Mouse (Mus musculus) CD8-positive naive resting alpha-beta T cell, adult 57 days (primary cell): ENCODE measurements around the gene Popdc2. TPM values are rescaled to one million over a fixed set of nuclear protein-coding genes. Genes with fewer than 3 reads are reported as not detected.

Experiments
- total RNA-seq: library from RNA; stranded (reverse); gene quantifications from one replicate; pipeline ENCODE4 v1.2.4, GENCODE M21; 2023

Gene Popdc2
- not detected for total RNA-seq

GRCm38 (mm10) chr16:38361933-38362332 lies at the start of gene Popdc2:
Gene Popdc2, plus strand, starts transcription at chr16:38362209.

DNA sequence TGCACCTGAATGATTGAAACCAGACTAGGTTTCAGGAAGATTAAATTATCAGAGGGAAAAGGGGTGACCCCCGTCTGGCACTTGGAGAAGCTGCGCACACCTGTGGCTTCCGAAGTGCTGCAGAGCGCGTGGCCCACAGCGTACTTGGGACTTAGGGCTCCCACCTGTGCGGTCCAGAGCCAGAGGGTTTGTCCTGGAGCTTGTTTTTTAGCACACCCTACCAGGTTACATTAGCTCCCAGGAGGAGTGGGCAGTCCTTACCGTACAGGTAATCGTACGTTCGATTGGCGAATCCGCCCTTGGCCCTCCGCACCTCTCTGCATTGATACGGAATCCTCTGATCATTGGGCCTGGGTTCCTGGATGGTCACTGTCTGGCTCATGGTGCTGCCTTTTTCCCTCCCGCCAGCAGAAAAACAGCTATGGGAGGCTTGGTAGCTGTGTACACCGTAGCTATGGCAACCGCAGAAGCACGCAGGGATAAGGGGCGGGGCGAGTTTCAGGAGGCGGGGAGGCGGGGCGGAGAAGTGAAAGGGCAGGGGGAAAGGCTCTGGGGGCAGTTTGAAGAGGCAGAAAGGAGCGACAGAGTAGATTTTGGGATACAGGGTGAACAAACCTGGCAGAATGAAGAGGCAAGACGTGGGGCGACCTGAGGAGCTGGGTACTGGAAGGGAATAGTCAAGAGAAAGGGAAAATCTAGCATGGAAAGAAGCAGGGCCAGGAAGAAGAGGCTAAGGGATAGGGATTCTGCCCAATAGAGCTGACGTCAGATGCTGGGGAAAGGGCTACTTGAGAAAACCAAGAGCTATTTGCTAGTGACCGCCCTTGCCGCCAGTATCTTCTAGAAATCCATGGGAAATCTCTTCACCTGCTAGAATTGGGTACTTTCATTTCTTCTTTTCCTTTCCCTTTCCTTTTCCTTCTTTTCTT lies 20.3 kb upstream of the Popdc2 start, which contains the start of gene Maats1:
TSS of gene Maats1 (minus strand) at position 748 of the 929 bp plus-strand sequence.

DNA sequence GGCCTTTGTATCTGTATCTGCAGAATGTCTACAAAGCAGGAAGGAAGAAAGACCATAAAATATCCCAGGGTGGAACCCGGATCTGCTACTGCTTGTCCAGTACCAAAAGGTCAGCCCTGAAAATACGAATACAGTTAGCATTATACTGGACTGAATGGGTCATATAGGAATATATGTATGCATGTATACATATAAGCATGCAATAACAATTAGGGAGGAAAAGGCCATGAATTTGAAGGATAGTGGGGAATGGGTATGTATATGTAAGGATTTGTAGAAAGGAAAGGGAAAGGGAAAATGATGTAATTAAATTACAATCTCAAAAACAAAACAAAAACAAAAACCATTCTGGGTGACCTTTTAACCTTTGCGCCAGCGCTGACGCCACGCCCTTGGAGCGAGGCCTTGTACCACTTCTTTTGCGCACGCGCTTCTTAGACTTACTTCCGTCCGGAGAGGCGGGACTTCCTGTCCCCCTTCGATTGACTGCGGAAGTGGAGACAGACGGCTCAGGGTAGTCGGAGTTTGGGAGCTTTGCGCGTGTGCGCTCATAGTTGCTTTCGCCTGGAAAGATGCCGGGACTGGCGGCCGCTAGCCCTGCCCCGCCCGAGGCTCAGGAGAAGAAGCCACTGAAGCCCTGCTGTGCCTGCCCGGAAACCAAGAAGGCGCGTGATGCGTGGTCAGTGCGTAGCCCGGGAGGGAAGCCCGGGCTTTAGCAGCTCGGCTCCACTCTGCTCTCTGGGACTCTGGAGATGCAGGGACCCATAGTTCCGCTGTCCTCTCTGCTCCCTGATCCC lies 15.3 kb upstream of the Popdc2 start, which contains the start of the genes Cox17 and Gm21987:
TSS of gene Cox17 (plus strand) at position 463 of the 797 bp plus-strand sequence.
TSS of gene Gm21987 (plus strand) at position 512 of the 797 bp plus-strand sequence.

Other genes starting within 250 kb of the Popdc2 start
- not detected for gene Nr1i2, start 67.4 kb upstream of the Popdc2 start, total RNA-seq
- not detected for gene Maats1, start 20.1 kb upstream of the Popdc2 start, total RNA-seq
- 66.4 TPM for gene Cox17, start 15.2 kb upstream of the Popdc2 start, total RNA-seq
- not detected for gene Gm21987, start 15.2 kb upstream of the Popdc2 start, total RNA-seq
- not detected for gene Pla1a, start 70.9 kb downstream of the Popdc2 start, total RNA-seq
- 22.1 TPM for gene Adprh, start 90.5 kb downstream of the Popdc2 start, total RNA-seq
- 1.8 TPM for gene Cd80, start 93.4 kb downstream of the Popdc2 start, total RNA-seq
- gene Timmdc1, start 160.5 kb downstream of the Popdc2 start, total RNA-seq = 14.4 TPM
- 22.0 TPM for gene Poglut1, start 188.0 kb downstream of the Popdc2 start, total RNA-seq
- gene Tmem39a, start 196.5 kb downstream of the Popdc2 start, total RNA-seq = 50.6 TPM